13 mouse cellular contexts compared by ENCODE assay signal in genomic region chr19:46856232-46856631, GRCm38 (mm10).
A peak's percentile ranks its signal among the peaks of the same experiment; 100 is the strongest.
DNase-seq lines count a peak whose midpoint lies in the region; ATAC-seq lines count a peak whose summit lies in the region.
"Had no signal": no experiment of that assay in that cellular context is flagged by ENCODE, and none has a peak within 500 bp of the region (broad histone marks: within the 10 kb centered on the region; RNA-seq: fewer than 3 reads in every experiment).

No protein-coding gene starts in this region.

- intact Hi-C loops in heart, postnatal 10 days (cut with DNase I), result no loop called here

- no peaks in the 10 kb centered on the region for H3K36me3 ChIP-seq in heart, embryonic 14.5 days (ENCODE audit: control insufficient read depth, insufficient read depth, low read length)
- 0 out of 2 replicates have a peak, but pooled peaks cover 3% of the 10 kb centered on the region for H3K36me3 ChIP-seq in embryonic facial prominence, embryonic 13.5 days
- no peaks in the 10 kb centered on the region for H3K36me3 ChIP-seq in forebrain, embryonic 15.5 days
- no peaks in the 10 kb centered on the region; the same call in 1 of the 2 replicates for H3K36me3 ChIP-seq in midbrain, embryonic 13.5 days

- 39% methylated on average over 6 of the region's 6 CpGs for WGBS in heart, embryonic 14.5 days
- 52% methylated on average over 6 of the region's 6 CpGs for WGBS in embryonic facial prominence, embryonic 13.5 days
- 61% methylated on average over 6 of the region's 6 CpGs for WGBS in forebrain, embryonic 15.5 days
- 34% methylated on average over 6 of the region's 6 CpGs for WGBS in midbrain, embryonic 13.5 days

- no peaks in the 10 kb centered on the region for H3K27me3 ChIP-seq in heart, embryonic 14.5 days (ENCODE audit: control insufficient read depth, insufficient read depth, low read length)
- H3K27me3 ChIP-seq in embryonic facial prominence, embryonic 13.5 days, result no peaks in the 10 kb centered on the region
- H3K27me3 ChIP-seq in forebrain, embryonic 15.5 days, result no peaks in the 10 kb centered on the region
- H3K27me3 ChIP-seq in midbrain, embryonic 13.5 days, result no peaks in the 10 kb centered on the region

- no peak for ATAC-seq in heart, embryonic 14.5 days (ENCODE audit: insufficient number of reproducible peaks, insufficient read depth, low FRiP score, low read depth)
- no peak for ATAC-seq in embryonic facial prominence, embryonic 13.5 days (ENCODE audit: insufficient number of reproducible peaks, insufficient read depth, low FRiP score, low TSS enrichment, low read depth)
- no peak for ATAC-seq in forebrain, embryonic 15.5 days (replicated peaks)
- 0 out of 2 replicates have a peak, but pooled peaks have one; percentile 14 for ATAC-seq in midbrain, embryonic 13.5 days
- ATAC-seq in megakaryocyte progenitor cell, adult 5-6 weeks (replicated peaks; ENCODE audit: poor library complexity), result no peak
- ATAC-seq: activated CD4-positive, CD25-positive, alpha-beta regulatory T cell, adult 4 months had no signal

- DNase-seq in heart, postnatal 10 days, result no peak
- no peak for DNase-seq in retina, embryonic 14.5 days (ENCODE audit: low spot score)
- DNase-seq in embryo, embryonic 10 days (ENCODE audit: low spot score), result no peak
- DNase-seq: cerebellum, adult 2 months; heart, adult 18-20 months; spleen, adult 18-20 months had no signal

- H3K4me3 ChIP-seq in heart, embryonic 14.5 days (ENCODE audit: control insufficient read depth in 1 of 2, insufficient read depth in 1 of 2, low read depth in 1 of 2, low read length in 2 of 2), result no peak overlapping the region
- no peak overlapping the region for H3K4me3 ChIP-seq in embryonic facial prominence, embryonic 13.5 days
- no peak overlapping the region for H3K4me3 ChIP-seq in forebrain, embryonic 15.5 days
- H3K4me3 ChIP-seq in midbrain, embryonic 13.5 days (replicated peaks), result no peak overlapping the region

- H3K9ac ChIP-seq in heart, embryonic 14.5 days (ENCODE audit: low read length), result 0 out of 2 replicates have a peak overlapping the region, but pooled peaks have one; percentile 16
- H3K9ac ChIP-seq in embryonic facial prominence, embryonic 13.5 days, result peak overlapping the region; percentile 6; the same call in 1 of the 2 replicates
- no peak overlapping the region for H3K9ac ChIP-seq in forebrain, embryonic 15.5 days (replicated peaks)
- H3K9ac ChIP-seq in midbrain, embryonic 13.5 days (replicated peaks), result 0 out of 2 replicates have a peak overlapping the region, but pooled peaks have one; percentile 33

- 0 out of 2 replicates have a peak overlapping the region, but pooled peaks have one; percentile 13 for H3K4me2 ChIP-seq in heart, embryonic 14.5 days (ENCODE audit: low read length)
- no peak overlapping the region for H3K4me2 ChIP-seq in embryonic facial prominence, embryonic 13.5 days
- no peak overlapping the region for H3K4me2 ChIP-seq in forebrain, embryonic 15.5 days (replicated peaks)
- peak overlapping the region; percentile 23 for H3K4me2 ChIP-seq in midbrain, embryonic 13.5 days (replicated peaks)

- no peak overlapping the region for H3K27ac ChIP-seq in heart, embryonic 14.5 days (replicated peaks in 1 of 2; ENCODE audit: control insufficient read depth in 1 of 2, insufficient read depth in 1 of 2, low read depth in 2 of 2, low read length in 2 of 2)
- no peak overlapping the region for H3K27ac ChIP-seq in embryonic facial prominence, embryonic 13.5 days
- H3K27ac ChIP-seq in forebrain, embryonic 15.5 days (replicated peaks), result 0 out of 2 replicates have a peak overlapping the region, but pooled peaks have one; percentile 4
- H3K27ac ChIP-seq in midbrain, embryonic 13.5 days, result peak overlapping the region; percentile 82
- H3K27ac ChIP-seq: stomach, postnatal 0 days had no signal

- no peaks in the 10 kb centered on the region for H3K9me3 ChIP-seq in heart, embryonic 14.5 days (ENCODE audit: control insufficient read depth, low read length)
- H3K9me3 ChIP-seq in embryonic facial prominence, embryonic 13.5 days, result no peaks in the 10 kb centered on the region
- no peaks in the 10 kb centered on the region for H3K9me3 ChIP-seq in forebrain, embryonic 15.5 days
- no peaks in the 10 kb centered on the region for H3K9me3 ChIP-seq in midbrain, embryonic 13.5 days

- H3K4me1 ChIP-seq in heart, embryonic 14.5 days (ENCODE audit: control insufficient read depth in 2 of 2, insufficient read depth in 2 of 2, low read length in 2 of 2), result peaks cover 9 to 20% of the 10 kb centered on the region in 2 experiments
- peaks cover 9% of the 10 kb centered on the region; the same call in 1 of the 2 replicates for H3K4me1 ChIP-seq in embryonic facial prominence, embryonic 13.5 days
- H3K4me1 ChIP-seq in forebrain, embryonic 15.5 days, result peaks cover 5% of the 10 kb centered on the region; the same call in 1 of the 2 replicates
- H3K4me1 ChIP-seq in midbrain, embryonic 13.5 days (replicated peaks), result peaks cover 21% of the 10 kb centered on the region

Comparison
In these comparisons a context has a peak if more than half of its experiments do, and no peak if none do; other contexts are left out.
1. H3K27ac ChIP-seq: peak in forebrain, embryonic 15.5 days (single experiment) and midbrain, embryonic 13.5 days (single experiment); none in heart, embryonic 14.5 days (0 of 2) and embryonic facial prominence, embryonic 13.5 days (single experiment).
2. H3K4me2 ChIP-seq: peak in heart, embryonic 14.5 days (single experiment) and midbrain, embryonic 13.5 days (single experiment); none in embryonic facial prominence, embryonic 13.5 days (single experiment) and forebrain, embryonic 15.5 days (single experiment).